Comparison of ENCODE assay signal across 25 mouse cellular contexts in the genomic region with DNA sequence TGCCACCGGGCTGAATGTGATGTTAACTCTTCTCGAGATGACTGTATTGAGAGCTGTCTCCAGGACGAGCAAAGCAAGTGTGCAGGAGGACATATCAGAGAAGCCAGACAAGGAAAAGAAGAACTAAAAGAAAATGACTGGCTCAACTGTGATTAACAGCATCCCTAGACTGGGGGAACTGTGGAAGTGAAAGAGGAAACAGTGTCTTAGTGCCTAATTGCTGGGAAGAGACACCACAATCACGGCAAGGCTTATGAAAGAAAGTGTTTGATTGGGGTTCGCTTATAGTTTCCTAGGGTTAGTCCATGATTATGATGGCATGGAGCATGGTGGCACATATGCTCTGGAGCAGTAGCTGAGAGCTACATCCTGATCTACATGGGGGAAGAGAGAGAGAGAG.
DNase-seq lines count a peak whose midpoint lies in the region; ATAC-seq lines count a peak whose summit lies in the region.
"Had no signal": no experiment of that assay in that cellular context is flagged by ENCODE, and none has a peak within 500 bp of the region (broad histone marks: within the 10 kb centered on the region; RNA-seq: fewer than 3 reads in every experiment).

No protein-coding gene starts in this region.

- DNase-seq in heart, adult 11 months, result peak; percentile 84
- no peak for DNase-seq in heart, postnatal 36 days
- DNase-seq in forebrain, embryonic 11.5 days (ENCODE audit: low spot score), result no peak
- DNase-seq in thymus, postnatal 25 days, result no peak
- DNase-seq: adrenal gland, adult 2 months; adrenal gland, postnatal 14 days; cerebellum, adult 18-20 months; cerebellum, adult 9-10 months; cerebellum, postnatal 14 days; gastrocnemius, postnatal 25 days; heart, postnatal 10 days; heart, postnatal 4 days had no signal

- no peaks in the 10 kb centered on the region for H3K36me3 ChIP-seq in macrophage (ENCODE audit: inconsistent target)
- no peaks in the 10 kb centered on the region for H3K36me3 ChIP-seq in forebrain, embryonic 11.5 days (ENCODE audit: control insufficient read depth, insufficient read depth, low read length)
- H3K36me3 ChIP-seq: embryonic facial prominence, embryonic 12.5 days; embryonic facial prominence, embryonic 15.5 days; forebrain, embryonic 12.5 days; forebrain, embryonic 15.5 days; heart, embryonic 12.5 days; heart, embryonic 15.5 days had no signal

- no peak overlapping the region for H3K9ac ChIP-seq in forebrain, embryonic 11.5 days (ENCODE audit: low read length)
- H3K9ac ChIP-seq: embryonic facial prominence, embryonic 12.5 days; embryonic facial prominence, embryonic 15.5 days; forebrain, embryonic 12.5 days; forebrain, embryonic 15.5 days; heart, embryonic 12.5 days; heart, embryonic 15.5 days; hindbrain, embryonic 14.5 days had no signal

- 30% methylated on average over 5 of the region's 5 CpGs for WGBS in macrophage (ENCODE audit: missing documents)
- 89% methylated on average over 5 of the region's 5 CpGs for WGBS in forebrain, embryonic 11.5 days

- peak overlapping the region; percentile 84 for H3K27ac ChIP-seq in macrophage
- no peak overlapping the region for H3K27ac ChIP-seq in forebrain, embryonic 11.5 days (ENCODE audit: low read depth, low read length)
- H3K27ac ChIP-seq: embryonic facial prominence, embryonic 12.5 days; embryonic facial prominence, embryonic 15.5 days; forebrain, embryonic 12.5 days; forebrain, embryonic 15.5 days; heart, embryonic 15.5 days; hindbrain, embryonic 14.5 days; hindbrain, postnatal 0 days had no signal

- H3K9me3 ChIP-seq in forebrain, embryonic 11.5 days (ENCODE audit: control insufficient read depth, low read length), result no peaks in the 10 kb centered on the region
- H3K9me3 ChIP-seq: embryonic facial prominence, embryonic 12.5 days; embryonic facial prominence, embryonic 15.5 days; forebrain, embryonic 12.5 days; forebrain, embryonic 15.5 days; heart, embryonic 12.5 days; heart, embryonic 15.5 days had no signal

- H3K27me3 ChIP-seq in forebrain, embryonic 11.5 days (ENCODE audit: control insufficient read depth, insufficient read depth, low read length), result no peaks in the 10 kb centered on the region
- H3K27me3 ChIP-seq: embryonic facial prominence, embryonic 12.5 days; embryonic facial prominence, embryonic 15.5 days; forebrain, embryonic 12.5 days; forebrain, embryonic 15.5 days; heart, embryonic 12.5 days; heart, embryonic 15.5 days had no signal

- H3K4me1 ChIP-seq in forebrain, embryonic 11.5 days (replicated peaks; ENCODE audit: control insufficient read depth, insufficient read depth, low read length), result no peaks in the 10 kb centered on the region
- H3K4me1 ChIP-seq: embryonic facial prominence, embryonic 12.5 days; embryonic facial prominence, embryonic 15.5 days; forebrain, embryonic 12.5 days; heart, embryonic 12.5 days; heart, embryonic 15.5 days had no signal

- no peak overlapping the region for H3K4me3 ChIP-seq in macrophage (ENCODE audit: inconsistent target)
- H3K4me3 ChIP-seq in forebrain, embryonic 11.5 days (ENCODE audit: low read depth, low read length), result no peak overlapping the region
- H3K4me3 ChIP-seq: embryonic facial prominence, embryonic 12.5 days; embryonic facial prominence, embryonic 15.5 days; forebrain, embryonic 12.5 days; forebrain, embryonic 15.5 days; heart, embryonic 12.5 days; heart, embryonic 15.5 days had no signal

- H3K4me2 ChIP-seq in forebrain, embryonic 11.5 days (ENCODE audit: low read depth, low read length, severe bottlenecking), result no peak overlapping the region
- H3K4me2 ChIP-seq: embryonic facial prominence, embryonic 12.5 days; embryonic facial prominence, embryonic 15.5 days; forebrain, embryonic 12.5 days; forebrain, embryonic 15.5 days; heart, embryonic 12.5 days; heart, embryonic 15.5 days; hindbrain, embryonic 14.5 days had no signal

- intact Hi-C loops in heart, postnatal 36 days (cut with DNase I), result no loop called here

- peak; percentile 72 for ATAC-seq in monocyte, adult 5-6 weeks (replicated peaks; ENCODE audit: insufficient number of reproducible peaks, low FRiP score, low TSS enrichment, poor library complexity, severe bottlenecking)
- ATAC-seq in forebrain, embryonic 11.5 days (replicated peaks; ENCODE audit: low FRiP score), result no peak
- ATAC-seq: forebrain, embryonic 15.5 days; inflammation-experienced regulatory T-cells, adult 6 months; intestine, embryonic 16.5 days; Patski had no signal

- no peaks in the 10 kb centered on the region for H3K79me2 ChIP-seq in macrophage (ENCODE audit: inconsistent target)
